Mouse (Mus musculus) intestine, postnatal 0 days (tissue): ENCODE results near the gene Lrrn4cl. TPM values are rescaled to one million over a fixed set of nuclear protein-coding genes. Genes with fewer than 3 reads are reported as not detected.

Experiments
- ATAC-seq: fragments of 200-750 bp; cut with Nextera tagmentation; 2 replicates; pipeline ENCODE4 v1.8.0; 2017; ENCODE audit warnings: mild to moderate bottlenecking, moderate TSS enrichment, moderate library complexity
- H3K27ac ChIP-seq: fragments of 300-500 bp; sonication (generic); 2 replicates; pipeline ENCODE4 v1.5.1; 2014; ENCODE audit warnings: mild to moderate bottlenecking, low read depth, low read length, moderate library complexity
- H3K27me3 ChIP-seq: fragments of 300-500 bp; sonication (generic); replicated peaks from 2 replicates; pipeline ENCODE4 v1.6.1; 2014; ENCODE audit warnings: low read length, mixed read lengths; ENCODE audit not compliant: control insufficient read depth, insufficient read depth
- H3K36me3 ChIP-seq: fragments of 300-500 bp; sonication (generic); 2 replicates; pipeline ENCODE4 v1.6.1; 2014; ENCODE audit warnings: mild to moderate bottlenecking, moderate library complexity; ENCODE audit not compliant: control insufficient read depth, insufficient read depth
- H3K4me1 ChIP-seq: fragments of 300-500 bp; sonication (generic); replicated peaks from 2 replicates; pipeline ENCODE4 v1.6.1; 2014; ENCODE audit warnings: antibody characterized with exemption, low read length, mixed read lengths; ENCODE audit not compliant: control insufficient read depth, insufficient read depth
- H3K4me2 ChIP-seq: fragments of 300-500 bp; sonication (generic); replicated peaks from 2 replicates; pipeline ENCODE4 v1.6.1; 2014; ENCODE audit warnings: low read depth, mild to moderate bottlenecking, moderate library complexity
- H3K4me3 ChIP-seq: fragments of 300-500 bp; sonication (generic); 2 replicates; pipeline ENCODE4 v1.5.1; 2014; ENCODE audit warnings: low read depth, low read length
- H3K9ac ChIP-seq: fragments of 300-500 bp; sonication (generic); 2 replicates; pipeline ENCODE4 v1.6.1; 2014; ENCODE audit warnings: mild to moderate bottlenecking, low read depth, low read length
- H3K9me3 ChIP-seq: fragments of 300-500 bp; sonication (generic); 2 replicates; pipeline ENCODE4 v1.6.1; 2016; ENCODE audit warnings: mixed run types; ENCODE audit not compliant: control insufficient read depth
- CTCF ChIP-seq: sonication (generic); IDR thresholded peaks from 2 replicates; pipeline ENCODE4 v1.5.1; 2016; ENCODE audit warnings: low read depth, mild to moderate bottlenecking, control low read depth, antibody characterized with exemption, moderate library complexity
- WGBS: fragments of 180-500 bp; shearing (Covaris S2); extraction: QIAGEN DNeasy Blood & Tissue Kit; methylation state at CpG from one replicate; pipeline ENCODE4 v1.1.7; 2014; 5-methylcytosine and 5-hydroxymethylcytosine counted together
- microRNA-seq: library from miRNA; unstranded; fragments of <30 nt; microRNA quantifications from one replicate; pipeline ENCODE4, GENCODE M21; 2016
- polyA plus RNA-seq: library from polyadenylated mRNA; unstranded; fragments of >200 nt; fragmentation: Nextera tagmentation; extraction: Ambion mirVana; gene quantifications from 2 replicates; pipeline ENCODE4 v1.2.1, GENCODE M21; 2015

The Lrrn4cl gene
- polyA plus RNA-seq, 1 experiment from 2014 or later, result 2.2 TPM

- under 1% methylated on average over 53 of the region's 53 CpGs for WGBS
Observed at GRCm38 (mm10) chr19:8897865-8898495, 47.4 kb downstream of the Lrrn4cl start, which contains the start of gene Ganab. Ganab (plus strand) TSS chr19:8898071.

DNA sequence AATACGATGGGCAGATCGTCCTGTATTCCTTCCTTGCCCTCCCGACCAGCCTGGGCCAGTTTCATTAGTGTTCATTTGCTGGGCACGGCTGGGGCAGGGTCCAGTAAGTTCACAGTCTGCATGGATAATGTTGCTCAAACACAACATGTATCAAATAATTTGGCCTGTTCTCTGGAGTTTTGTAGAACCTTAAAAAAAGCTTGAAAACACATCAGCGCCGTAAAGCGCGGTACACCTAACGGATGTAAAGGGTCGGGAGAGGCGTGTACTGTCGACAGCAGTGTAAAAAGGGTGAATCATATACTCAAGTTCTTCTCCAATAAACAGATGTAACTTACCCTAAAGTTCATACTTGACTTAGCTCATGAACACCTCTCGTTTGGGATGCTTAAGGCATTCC is 48.0 kb downstream of the Lrrn4cl start:
- H3K27ac ChIP-seq, result peak overlapping the region; percentile 89; the same call in 1 of the 2 replicates
- H3K4me3 ChIP-seq, result peak overlapping the region; percentile 99

More at GRCm38 (mm10) chr19:8897865-8898495, 47.4 kb downstream of the Lrrn4cl start, which contains the start of gene Ganab:
- Histone ChIP-seq H3K4me2 (peak within 1 kb of the TSS; percentile 80), H3K27me3 (no peaks in the 10 kb centered on the region), H3K9ac (peak within 1 kb of the TSS; percentile 95), H3K4me3 (peak within 1 kb of the TSS; percentile 99), H3K27ac (peak within 1 kb of the TSS; percentile 89), H3K4me1 (no peaks in the 10 kb centered on the region), H3K9me3 (no peaks in the 10 kb centered on the region), H3K36me3 (peaks cover 20% of the 10 kb centered on the region)
- peak; percentile 99 for ATAC-seq
- TF ChIP-seq CTCF, result 0 out of 2 replicates have a peak, but pooled peaks have one; percentile 26

GRCm38 (mm10) chr19:8899079-8899478 is 48.5 kb downstream of the Lrrn4cl start:
- no peak overlapping the region for H3K27ac ChIP-seq
- peaks cover 28% of the 10 kb centered on the region for H3K36me3 ChIP-seq
- H3K4me2 ChIP-seq, result peak overlapping the region; percentile 80
- no peaks in the 10 kb centered on the region for H3K9me3 ChIP-seq
- TF ChIP-seq CTCF, result no peak
- ATAC-seq, result no peak
- 20% methylated on average over 3 of the region's 3 CpGs for WGBS
- no peaks in the 10 kb centered on the region for H3K4me1 ChIP-seq
- peak overlapping the region; percentile 95 for H3K9ac ChIP-seq
- peak overlapping the region; percentile 99 for H3K4me3 ChIP-seq
- no peaks in the 10 kb centered on the region for H3K27me3 ChIP-seq

More for the DNA sequence above, 48.0 kb downstream of the Lrrn4cl start:
- Histone ChIP-seq H3K4me1 (no peaks in the 10 kb centered on the region), H3K4me2 (peak overlapping the region; percentile 80), H3K27me3 (no peaks in the 10 kb centered on the region), H3K9me3 (no peaks in the 10 kb centered on the region), H3K36me3 (peaks cover 25% of the 10 kb centered on the region), H3K9ac (peak overlapping the region; percentile 95)
- TF ChIP-seq CTCF, result no peak
- 2% methylated on average over 13 of the region's 13 CpGs for WGBS
- no peak for ATAC-seq

GRCm38 (mm10) chr19:8903412-8903811 is 52.8 kb downstream of the Lrrn4cl start:
- no peak for ATAC-seq
- H3K36me3 ChIP-seq, result peaks cover 55% of the 10 kb centered on the region
- no peaks in the 10 kb centered on the region for H3K4me1 ChIP-seq
- H3K27me3 ChIP-seq, result no peaks in the 10 kb centered on the region
- no peak overlapping the region for H3K4me2 ChIP-seq
- no peak for TF ChIP-seq CTCF
- no peak overlapping the region for H3K4me3 ChIP-seq
- H3K9me3 ChIP-seq, result no peaks in the 10 kb centered on the region
- 95% methylated on average over 5 of the region's 5 CpGs for WGBS
- no peak overlapping the region for H3K9ac ChIP-seq
- H3K27ac ChIP-seq, result no peak overlapping the region

Small RNA genes within 50 kb of the gene (microRNA-seq; reads per million reads assigned to microRNA genes)
- gene Mir5136, result not detected

Other genes with a start within 250 kb of the Lrrn4cl start
- 0.03 and 0.10 TPM in 2 replicates for gene Slc22a6, start 232.7 kb upstream of the Lrrn4cl start, polyA plus RNA-seq
- gene Chrm1, start 187.0 kb upstream of the Lrrn4cl start, polyA plus RNA-seq, result 0.78 and 0.98 TPM in 2 replicates
- gene Slc3a2, start 127.4 kb upstream of the Lrrn4cl start, polyA plus RNA-seq, result 237 and 283 TPM in 2 replicates
- 32.8 and 33.4 TPM in 2 replicates for gene Wdr74, start 114.9 kb upstream of the Lrrn4cl start, polyA plus RNA-seq
- gene 1700092M07Rik, start 110.0 kb upstream of the Lrrn4cl start, polyA plus RNA-seq, result 0.50 and 0.56 TPM in 2 replicates
- gene Stx5a, start 109.4 kb upstream of the Lrrn4cl start, polyA plus RNA-seq, result 83.4 and 89.2 TPM in 2 replicates
- 54.5 and 57.2 TPM in 2 replicates for gene Nxf1, start 93.7 kb upstream of the Lrrn4cl start, polyA plus RNA-seq
- gene Tmem223, start 79.8 kb upstream of the Lrrn4cl start, polyA plus RNA-seq, result 136 and 137 TPM in 2 replicates
- gene Tmem179b, start 76.3 kb upstream of the Lrrn4cl start, polyA plus RNA-seq, result 93.5 and 97.4 TPM in 2 replicates
- gene Taf6l, start 64.4 kb upstream of the Lrrn4cl start, polyA plus RNA-seq, result 12.0 and 13.2 TPM in 2 replicates
- gene Polr2g, start 52.2 kb upstream of the Lrrn4cl start, polyA plus RNA-seq, result 114 and 115 TPM in 2 replicates
- 1.9 and 2.0 TPM in 2 replicates for gene Zbtb3, start 48.2 kb upstream of the Lrrn4cl start, polyA plus RNA-seq
- 18.2 and 19.9 TPM in 2 replicates for gene Ttc9c, start 31.4 kb upstream of the Lrrn4cl start, polyA plus RNA-seq
- 5.4 and 6.0 TPM in 2 replicates for gene Hnrnpul2, start 30.8 kb upstream of the Lrrn4cl start, polyA plus RNA-seq
- gene AC129217.1, start 21.0 kb upstream of the Lrrn4cl start, polyA plus RNA-seq, result not detected in 2 replicates
- 43.2 and 47.2 TPM in 2 replicates for gene Bscl2, start 13.3 kb upstream of the Lrrn4cl start, polyA plus RNA-seq
- gene Gng3, start 11.6 kb upstream of the Lrrn4cl start, polyA plus RNA-seq, result 9.4 and 10.9 TPM in 2 replicates
- gene Ubxn1, start 20.7 kb downstream of the Lrrn4cl start, polyA plus RNA-seq, result 170 and 180 TPM in 2 replicates
- gene Uqcc3, start 30.2 kb downstream of the Lrrn4cl start, polyA plus RNA-seq, result 65.4 and 67.9 TPM in 2 replicates
- 44.1 and 44.6 TPM in 2 replicates for gene Lbhd1, start 33.0 kb downstream of the Lrrn4cl start, polyA plus RNA-seq
- not detected in 2 replicates for gene Gm49403, start 33.2 kb downstream of the Lrrn4cl start, polyA plus RNA-seq
- gene 1810009A15Rik, start 38.1 kb downstream of the Lrrn4cl start, polyA plus RNA-seq, result 54.5 and 55.6 TPM in 2 replicates
- not detected in 2 replicates for gene Gm49416, start 38.2 kb downstream of the Lrrn4cl start, polyA plus RNA-seq
- gene Ints5, start 42.2 kb downstream of the Lrrn4cl start, polyA plus RNA-seq, result 14.5 and 16.1 TPM in 2 replicates
- gene Ganab, start 47.3 kb downstream of the Lrrn4cl start, polyA plus RNA-seq, result 41.4 and 42.3 TPM in 2 replicates
- gene B3gat3, start 69.6 kb downstream of the Lrrn4cl start, polyA plus RNA-seq, result 36.6 and 37.5 TPM in 2 replicates
- gene Rom1, start 78.6 kb downstream of the Lrrn4cl start, polyA plus RNA-seq, result 6.3 and 6.7 TPM in 2 replicates
- gene Eml3, start 78.8 kb downstream of the Lrrn4cl start, polyA plus RNA-seq, result 12.0 and 13.6 TPM in 2 replicates
- gene Mta2, start 91.1 kb downstream of the Lrrn4cl start, polyA plus RNA-seq, result 53.1 and 54.1 TPM in 2 replicates
- 10.7 and 11.1 TPM in 2 replicates for gene Tut1, start 103.1 kb downstream of the Lrrn4cl start, polyA plus RNA-seq
- 164 and 168 TPM in 2 replicates for gene Eef1g, start 116.3 kb downstream of the Lrrn4cl start, polyA plus RNA-seq
- 26.2 and 30.1 TPM in 2 replicates for gene Ahnak, start 138.5 kb downstream of the Lrrn4cl start, polyA plus RNA-seq
- not detected in 2 replicates for gene Scgb1a1, start 237.2 kb downstream of the Lrrn4cl start, polyA plus RNA-seq